Mouse (Mus musculus) hindbrain, embryonic 12.5 days (tissue): Measurements from ENCODE around the gene Gng10. TPM values are rescaled to one million over a fixed set of nuclear protein-coding genes. Genes with fewer than 3 reads are reported as not detected.

Experiments used
- ATAC-seq: fragments of 200-750 bp; cut with Nextera tagmentation; 2 replicates; pipeline ENCODE4 v1.8.0; 2017; ENCODE audit warnings: moderate TSS enrichment; ENCODE audit not compliant: low FRiP score
- H3K27ac ChIP-seq: fragments of 300-500 bp; sonication (generic); 2 replicates; pipeline ENCODE4 v1.5.1; 2016; ENCODE audit warnings: mild to moderate bottlenecking
- H3K27me3 ChIP-seq: fragments of 300-500 bp; sonication (generic); 2 replicates; pipeline ENCODE4 v1.6.1; 2016; ENCODE audit warnings: mild to moderate bottlenecking
- H3K36me3 ChIP-seq: fragments of 300-500 bp; sonication (generic); 2 replicates; pipeline ENCODE4 v1.6.1; 2016; ENCODE audit warnings: mild to moderate bottlenecking
- H3K4me1 ChIP-seq: fragments of 300-500 bp; sonication (generic); 2 replicates; pipeline ENCODE4 v1.6.1; 2016
- H3K4me2 ChIP-seq: fragments of 300-500 bp; sonication (generic); replicated peaks from 2 replicates; pipeline ENCODE4 v1.6.1; 2016; ENCODE audit warnings: mild to moderate bottlenecking
- H3K4me3 ChIP-seq: fragments of 300-500 bp; sonication (generic); 2 replicates; pipeline ENCODE4 v1.5.1; 2016; ENCODE audit warnings: mild to moderate bottlenecking
- H3K9ac ChIP-seq: fragments of 300-500 bp; sonication (generic); 2 replicates; pipeline ENCODE4 v1.6.1; 2016; ENCODE audit warnings: mild to moderate bottlenecking, moderate library complexity
- H3K9me3 ChIP-seq: fragments of 300-500 bp; sonication (generic); replicated peaks from 2 replicates; pipeline ENCODE4 v1.6.1; 2016; ENCODE audit warnings: mild to moderate bottlenecking
- WGBS: fragments of 180-500 bp; shearing (Covaris S2); methylation state at CpG from one replicate; pipeline ENCODE4 v1.1.7; 2016; 5-methylcytosine and 5-hydroxymethylcytosine counted together
- polyA plus RNA-seq: library from polyadenylated mRNA; unstranded; fragments of >200 nt; fragmentation: Nextera tagmentation; extraction: Ambion mirVana; gene quantifications from 2 replicates; pipeline ENCODE4 v1.2.1, GENCODE M21; 2016

Gng10 gene
- 107 and 125 TPM in 2 replicates for polyA plus RNA-seq

- Histone ChIP-seq H3K27me3 (no peaks in the 10 kb centered on the region), H3K36me3 (peaks cover 5% of the 10 kb centered on the region; the same call in 1 of the 2 replicates), H3K27ac (peak within 1 kb of the TSS; percentile 92), H3K4me1 (peaks cover 7% of the 10 kb centered on the region; the same call in 1 of the 2 replicates), H3K4me3 (peak within 1 kb of the TSS; percentile 75), H3K9ac (peak within 1 kb of the TSS; percentile 86), H3K4me2 (peak within 1 kb of the TSS; percentile 65), H3K9me3 (no peaks in the 10 kb centered on the region)
- 10% methylated on average over 73 of the region's 76 CpGs for WGBS
- ATAC-seq = peak; percentile 89
These were observed at the start of gene Gng10 for GRCm38 (mm10) chr4:59034918-59035785. Gene Gng10, plus strand, starts transcription at chr4:59035088.

GRCm38 (mm10) chr4:58985157-58985648, 49.7 kb upstream of the Gng10 start:
- 25% methylated on average over 7 of the region's 7 CpGs for WGBS

GRCm38 (mm10) chr4:58986540-58987190, 48.2 kb upstream of the Gng10 start, which contains the start of gene Ptgr1:
Gene Ptgr1, minus strand, starts transcription at chr4:58987119.
- Histone ChIP-seq H3K4me1 (peaks cover 6% of the 10 kb centered on the region), H3K27ac (no peak within 1 kb of the TSS), H3K36me3 (no peaks in the 10 kb centered on the region), H3K9ac (peak within 1 kb of the TSS; percentile 60), H3K4me2 (peak within 1 kb of the TSS; percentile 86), H3K27me3 (no peaks in the 10 kb centered on the region; the same call in 1 of the 2 replicates), H3K4me3 (peak within 1 kb of the TSS; percentile 54), H3K9me3 (no peaks in the 10 kb centered on the region)
- under 1% methylated on average over 28 of the region's 28 CpGs for WGBS
- peak; percentile 71 for ATAC-seq

More at GRCm38 (mm10) chr4:58985157-58985648, 49.7 kb upstream of the Gng10 start:
- Histone ChIP-seq H3K4me3 (no peak overlapping the region), H3K9ac (no peak overlapping the region), H3K36me3 (no peaks in the 10 kb centered on the region), H3K4me1 (peaks cover 6% of the 10 kb centered on the region), H3K27me3 (no peaks in the 10 kb centered on the region; the same call in 1 of the 2 replicates), H3K27ac (no peak overlapping the region), H3K9me3 (no peaks in the 10 kb centered on the region), H3K4me2 (no peak overlapping the region)
- ATAC-seq = no peak

GRCm38 (mm10) chr4:58989303-58989898, 45.5 kb upstream of the Gng10 start:
- Histone ChIP-seq H3K4me2 (no peak overlapping the region), H3K27me3 (no peaks in the 10 kb centered on the region; the same call in 1 of the 2 replicates), H3K9ac (no peak overlapping the region), H3K4me1 (peaks cover 6% of the 10 kb centered on the region), H3K9me3 (no peaks in the 10 kb centered on the region), H3K36me3 (no peaks in the 10 kb centered on the region), H3K4me3 (no peak overlapping the region), H3K27ac (no peak overlapping the region)
- WGBS = 85% methylated on average over 7 of the region's 7 CpGs
- ATAC-seq = no peak

GRCm38 (mm10) chr4:58990609-58991434, 44.1 kb upstream of the Gng10 start:
- Histone ChIP-seq H3K27ac (no peak overlapping the region), H3K4me3 (no peak overlapping the region), H3K27me3 (no peaks in the 10 kb centered on the region; the same call in 1 of the 2 replicates), H3K4me1 (peaks cover 6% of the 10 kb centered on the region), H3K9me3 (no peaks in the 10 kb centered on the region), H3K4me2 (no peak overlapping the region), H3K9ac (no peak overlapping the region), H3K36me3 (no peaks in the 10 kb centered on the region)
- ATAC-seq = no peak
- WGBS = 84% methylated on average over 17 of the region's 17 CpGs

- 77% methylated on average over 5 of the region's 5 CpGs for WGBS
- H3K9me3 ChIP-seq = no peaks in the 10 kb centered on the region
- H3K4me3 ChIP-seq = no peak overlapping the region
- no peaks in the 10 kb centered on the region; the same call in 1 of the 2 replicates for H3K27me3 ChIP-seq
- ATAC-seq = no peak
- H3K36me3 ChIP-seq = no peaks in the 10 kb centered on the region
- no peaks in the 10 kb centered on the region for H3K4me1 ChIP-seq
- H3K4me2 ChIP-seq = no peak overlapping the region
- no peak overlapping the region for H3K9ac ChIP-seq
- H3K27ac ChIP-seq = no peak overlapping the region
These were observed 42.7 kb upstream of the Gng10 start for GRCm38 (mm10) chr4:58992195-58992594.

- no peak within 1 kb of the TSS for H3K4me2 ChIP-seq
- no peak within 1 kb of the TSS for H3K4me3 ChIP-seq
- H3K27me3 ChIP-seq = no peaks in the 10 kb centered on the region
- no peak for ATAC-seq
- no peaks in the 10 kb centered on the region for H3K9me3 ChIP-seq
- no peak within 1 kb of the TSS for H3K27ac ChIP-seq
- H3K36me3 ChIP-seq = no peaks in the 10 kb centered on the region
- no peaks in the 10 kb centered on the region for H3K4me1 ChIP-seq
- 92% methylated on average over 4 of the region's 4 CpGs for WGBS
- no peak within 1 kb of the TSS for H3K9ac ChIP-seq
These were observed 40.1 kb upstream of the Gng10 start, which contains the start of gene Dnajc25 for GRCm38 (mm10) chr4:58994762-58995161. Gene Dnajc25, plus strand, starts transcription at chr4:58995062.

GRCm38 (mm10) chr4:58995251-58995693, 39.6 kb upstream of the Gng10 start:
- ATAC-seq = no peak
- Histone ChIP-seq H3K9me3 (no peaks in the 10 kb centered on the region), H3K9ac (no peak overlapping the region), H3K36me3 (no peaks in the 10 kb centered on the region), H3K4me2 (no peak overlapping the region), H3K4me3 (no peak overlapping the region), H3K27ac (no peak overlapping the region), H3K4me1 (no peaks in the 10 kb centered on the region), H3K27me3 (no peaks in the 10 kb centered on the region)
- 71% methylated on average over 8 of the region's 8 CpGs for WGBS

GRCm38 (mm10) chr4:58997081-58997480, 37.8 kb upstream of the Gng10 start:
- WGBS = 71% methylated on average over 5 of the region's 5 CpGs
- no peak for ATAC-seq

GRCm38 (mm10) chr4:58998688-58999087, 36.2 kb upstream of the Gng10 start:
- Histone ChIP-seq H3K4me1 (peaks cover 5% of the 10 kb centered on the region), H3K36me3 (no peaks in the 10 kb centered on the region), H3K4me3 (no peak overlapping the region), H3K4me2 (no peak overlapping the region), H3K9ac (no peak overlapping the region), H3K27ac (no peak overlapping the region), H3K9me3 (no peaks in the 10 kb centered on the region), H3K27me3 (no peaks in the 10 kb centered on the region)
- WGBS = 87% methylated on average over 1 of the region's 1 CpGs
- no peak for ATAC-seq

More at GRCm38 (mm10) chr4:58997081-58997480, 37.8 kb upstream of the Gng10 start:
- no peaks in the 10 kb centered on the region for H3K9me3 ChIP-seq
- no peaks in the 10 kb centered on the region for H3K36me3 ChIP-seq
- H3K27ac ChIP-seq = no peak overlapping the region
- no peak overlapping the region for H3K4me2 ChIP-seq
- no peak overlapping the region for H3K4me3 ChIP-seq
- H3K4me1 ChIP-seq = no peaks in the 10 kb centered on the region
- H3K9ac ChIP-seq = no peak overlapping the region
- no peaks in the 10 kb centered on the region for H3K27me3 ChIP-seq

- Histone ChIP-seq H3K27me3 (no peaks in the 10 kb centered on the region), H3K4me3 (no peak overlapping the region), H3K36me3 (no peaks in the 10 kb centered on the region), H3K4me2 (no peak overlapping the region), H3K9me3 (no peaks in the 10 kb centered on the region), H3K27ac (no peak overlapping the region), H3K4me1 (peaks cover 15% of the 10 kb centered on the region), H3K9ac (no peak overlapping the region)
- WGBS = 16% methylated on average over 2 of the region's 2 CpGs
- no peak for ATAC-seq
These were observed 35.2 kb upstream of the Gng10 start for GRCm38 (mm10) chr4:58999686-59000085.
